Mouse (Mus musculus) spleen, postnatal 36 days (tissue): ENCODE measurements around the gene Afap1l2.

Experiments used
- DNase-seq, 2 experiments: peaks; one replicate each; pipeline ENCODE4 v3.0.0; 2022; ENCODE audit warnings: low spot score in 2 of 2, mixed read lengths in 1 of 2

The Afap1l2 gene

DNA sequence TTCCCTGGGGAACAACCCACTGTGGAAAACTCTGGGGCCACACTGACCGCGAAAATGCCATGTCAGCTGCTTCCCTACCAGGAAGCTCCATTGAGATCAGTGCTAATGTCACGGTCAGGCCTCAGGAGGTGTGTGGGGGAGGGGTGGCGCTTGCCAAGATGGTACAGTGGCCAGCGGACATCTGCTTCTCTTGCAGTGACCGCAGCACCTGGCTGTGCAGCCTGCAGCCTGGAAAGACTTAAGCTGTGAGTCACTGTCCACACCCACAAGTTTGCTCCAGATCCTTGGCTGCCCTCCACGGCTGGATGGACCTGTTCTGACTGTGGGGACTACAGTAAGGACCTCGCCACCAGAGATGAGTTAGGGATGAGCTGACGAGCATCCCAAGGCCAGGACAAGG lies 68.2 kb downstream of the Afap1l2 start:
- DNase-seq = no peak

- DNase-seq = no peak
These were observed 70.1 kb downstream of the Afap1l2 start for GRCm38 (mm10) chr19:56937911-56938310.

DNA sequence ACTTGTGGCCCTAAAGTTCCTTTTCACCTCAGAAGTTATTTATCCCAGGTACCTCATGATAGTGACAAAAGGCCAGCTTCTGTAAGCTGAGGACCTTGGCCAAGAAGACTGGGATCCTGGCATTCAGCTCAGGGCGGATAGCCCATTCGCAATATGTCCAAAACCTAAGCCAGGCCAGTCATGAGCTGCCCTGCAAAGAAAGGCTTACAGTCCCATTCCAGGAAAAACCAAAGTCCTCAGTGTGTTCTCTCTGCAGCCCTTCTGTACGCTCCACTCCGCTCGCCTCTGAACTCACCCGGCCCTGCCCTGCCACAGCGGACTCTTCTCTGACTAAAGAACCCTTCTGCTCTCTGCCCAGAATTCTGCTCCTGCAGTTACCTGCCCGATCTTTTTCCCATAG lies 71.8 kb downstream of the Afap1l2 start:
- no peak for DNase-seq

- no peak for DNase-seq
These were observed 72.3 kb downstream of the Afap1l2 start for GRCm38 (mm10) chr19:56935777-56936176.

DNA sequence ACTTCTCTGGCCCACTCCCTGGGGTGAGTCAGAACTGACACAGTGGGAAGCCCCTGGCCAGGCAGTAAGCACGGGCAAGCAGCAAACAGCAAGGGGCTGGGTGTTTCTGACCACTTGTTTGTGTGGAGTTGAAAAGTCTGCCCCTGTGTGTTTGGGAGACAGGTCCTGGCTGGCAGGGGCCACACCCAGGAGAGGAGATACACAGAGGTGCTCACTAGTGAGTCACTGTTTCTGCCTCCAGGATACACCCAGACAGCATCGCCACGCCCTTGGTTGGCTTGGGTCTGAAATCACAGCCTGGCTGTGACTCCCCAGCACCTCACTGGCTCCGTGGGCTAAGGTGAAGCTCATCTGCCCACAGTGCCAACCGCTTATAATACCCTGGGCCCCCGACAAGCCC lies 72.9 kb downstream of the Afap1l2 start:
- DNase-seq = no peak

DNA sequence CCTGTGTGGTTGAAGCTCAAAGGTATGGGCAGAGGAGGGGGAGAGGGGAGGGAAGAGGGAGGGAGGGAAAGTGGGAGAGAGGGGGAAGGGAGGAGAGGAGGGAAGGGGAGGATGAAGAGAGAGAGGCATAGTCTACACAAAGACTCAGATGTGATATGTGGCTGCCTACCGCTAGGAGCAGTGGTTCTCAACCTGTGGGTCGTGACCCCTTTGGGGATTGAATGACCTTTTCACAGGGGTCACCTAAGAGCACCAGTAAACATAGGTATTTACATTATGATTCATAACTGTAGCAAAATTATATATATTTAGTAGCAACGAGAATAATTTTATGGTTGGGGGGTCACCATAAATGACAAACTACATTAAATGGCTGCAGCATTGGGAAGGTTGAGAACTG lies 74.2 kb downstream of the Afap1l2 start:
- no peak for DNase-seq

DNA sequence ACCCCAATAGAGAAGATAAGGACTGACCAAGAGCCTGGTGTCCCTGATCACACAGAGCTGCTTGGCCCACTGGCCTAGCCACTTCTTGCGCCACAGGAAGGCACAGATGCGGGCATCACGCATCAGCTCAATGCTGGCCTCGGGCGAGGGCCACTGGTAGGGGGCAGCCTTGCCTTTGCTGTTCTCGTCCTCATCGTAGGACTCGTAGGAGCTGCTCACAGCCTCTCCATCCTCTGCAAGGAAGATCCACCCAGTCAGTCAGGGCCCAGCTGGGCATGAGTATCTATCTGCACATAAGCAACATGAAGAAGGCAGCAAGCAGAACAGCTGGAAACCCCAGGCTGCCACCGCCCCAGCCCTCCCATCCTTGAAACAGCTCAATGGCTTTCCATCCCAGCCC lies 78.0 kb downstream of the Afap1l2 start:
- DNase-seq = no peak

- no peak for DNase-seq
These were observed 78.6 kb downstream of the Afap1l2 start for GRCm38 (mm10) chr19:56929392-56929791.

DNA sequence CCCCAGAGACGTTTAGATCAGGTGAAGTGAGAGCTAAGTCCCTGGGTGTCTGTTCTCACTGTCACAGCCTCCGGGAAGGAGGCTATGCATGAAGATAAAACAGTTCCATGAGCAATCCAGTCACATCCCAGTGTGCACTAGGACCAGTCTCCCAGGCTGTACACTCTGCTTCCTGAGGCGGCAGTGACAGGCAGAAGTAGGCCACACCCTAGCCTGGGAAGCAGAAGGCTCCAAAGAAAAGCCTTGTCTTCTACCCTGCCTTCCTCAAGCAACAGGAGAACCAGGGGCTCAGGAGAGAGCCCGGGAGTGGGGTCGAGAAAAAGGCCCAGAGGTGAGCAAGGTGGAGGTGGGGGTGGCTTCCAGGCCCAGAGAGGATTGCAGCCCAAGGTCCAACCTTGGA lies 86.3 kb downstream of the Afap1l2 start:
- no peak for DNase-seq

DNA sequence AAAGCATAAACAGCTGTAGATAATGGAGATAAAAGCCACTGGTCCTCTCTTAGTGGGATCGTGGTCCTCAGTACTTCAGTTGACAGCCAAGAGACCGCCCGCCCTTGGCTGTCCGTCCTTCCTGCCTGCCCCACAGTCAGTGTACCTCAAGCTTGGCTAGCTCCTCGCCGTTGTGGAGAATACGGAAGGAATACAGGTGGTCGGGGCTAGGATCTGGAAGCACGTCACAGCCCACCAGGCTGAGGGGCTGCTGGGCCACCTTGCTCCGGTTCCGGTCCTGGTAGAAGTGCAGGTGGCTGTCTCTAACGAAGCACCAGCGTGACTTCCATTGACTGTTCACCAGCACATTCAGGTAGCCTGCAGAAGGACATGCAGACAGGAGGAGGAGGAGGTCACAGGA lies 87.8 kb downstream of the Afap1l2 start:
- DNase-seq = no peak

DNA sequence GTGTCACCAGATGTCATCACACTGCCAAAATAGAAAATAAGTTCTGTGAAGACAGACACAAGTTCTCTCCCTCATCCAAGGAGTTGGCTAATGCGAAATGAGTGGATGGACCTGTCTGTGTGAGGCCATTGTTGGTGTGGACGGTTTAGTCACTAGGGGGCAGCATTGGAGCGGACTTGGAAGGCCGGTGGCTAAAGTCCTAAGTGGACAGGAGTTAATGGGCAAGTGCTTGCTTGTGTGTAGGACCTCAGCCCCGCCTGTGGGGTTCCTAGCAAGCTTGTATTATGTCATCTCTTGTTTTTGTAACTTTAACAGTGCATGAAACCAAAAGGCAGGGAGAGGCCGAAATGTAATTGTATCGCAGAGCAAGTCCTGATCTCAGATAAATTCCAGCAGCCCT lies 88.4 kb downstream of the Afap1l2 start:
- peak; percentile 31 to 49 for DNase-seq

DNA sequence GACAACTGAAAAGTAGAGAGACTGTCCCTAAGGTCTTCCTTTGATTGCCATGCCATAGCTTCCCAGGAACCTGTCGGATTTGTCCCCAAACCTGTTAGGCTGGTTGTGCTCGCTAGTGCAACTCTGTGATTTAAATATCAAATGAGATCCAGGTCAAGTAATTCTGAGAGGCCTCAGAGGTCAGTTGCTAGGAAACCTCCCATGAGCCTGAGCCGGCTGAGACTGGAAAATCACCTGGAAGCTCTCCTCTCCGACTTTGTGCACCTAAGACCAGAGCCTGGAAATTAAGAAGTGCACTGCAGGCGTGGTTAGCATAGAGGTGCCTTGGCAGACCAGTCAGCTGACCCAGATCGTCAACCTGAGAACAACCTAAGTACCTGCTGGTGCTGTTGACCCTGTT lies 92.9 kb downstream of the Afap1l2 start:
- no peak for DNase-seq

GRCm38 (mm10) chr19:56914658-56915057 lies 93.4 kb downstream of the Afap1l2 start:
- DNase-seq = no peak

DNA sequence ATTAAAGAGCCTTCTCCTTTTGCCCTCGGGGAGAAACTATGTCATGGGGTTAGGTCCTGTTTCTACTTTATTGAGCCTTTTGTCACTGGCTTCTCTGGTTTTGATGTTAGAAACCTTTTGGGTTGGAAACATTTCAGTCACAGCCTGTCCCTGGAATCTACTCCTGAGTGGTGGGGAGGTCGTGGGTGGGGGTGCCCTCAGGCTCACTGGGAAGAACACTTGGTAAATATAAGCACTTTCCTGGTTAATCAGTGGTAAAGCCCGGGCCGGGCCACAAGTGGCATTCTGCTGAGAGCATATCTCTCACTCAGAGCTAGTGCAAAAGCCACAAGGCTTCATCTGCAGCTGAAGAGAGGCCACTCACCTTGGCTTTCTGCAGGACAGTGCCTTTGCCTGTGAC lies 94.3 kb downstream of the Afap1l2 start:
- DNase-seq = no peak

DNA sequence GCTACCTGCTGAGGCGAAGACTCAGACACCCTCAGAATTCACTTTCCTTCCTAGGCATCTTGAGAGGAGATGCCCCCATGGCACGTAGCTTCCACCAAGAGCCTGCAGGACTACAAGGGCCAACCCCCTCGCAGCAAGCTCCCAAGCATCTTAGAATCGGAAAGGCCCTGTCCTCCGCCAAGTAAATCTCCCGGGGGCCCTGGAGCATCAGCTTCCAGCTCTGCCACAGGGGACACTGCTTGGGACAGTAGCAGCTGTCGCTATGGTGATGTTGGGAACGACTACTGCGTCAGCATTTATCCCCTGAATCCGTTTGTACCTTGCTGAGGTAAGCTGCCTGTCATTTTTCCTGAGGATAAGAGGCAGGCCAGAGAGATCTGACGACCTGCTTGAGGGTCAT lies 97.5 kb downstream of the Afap1l2 start:
- DNase-seq = no peak

DNA sequence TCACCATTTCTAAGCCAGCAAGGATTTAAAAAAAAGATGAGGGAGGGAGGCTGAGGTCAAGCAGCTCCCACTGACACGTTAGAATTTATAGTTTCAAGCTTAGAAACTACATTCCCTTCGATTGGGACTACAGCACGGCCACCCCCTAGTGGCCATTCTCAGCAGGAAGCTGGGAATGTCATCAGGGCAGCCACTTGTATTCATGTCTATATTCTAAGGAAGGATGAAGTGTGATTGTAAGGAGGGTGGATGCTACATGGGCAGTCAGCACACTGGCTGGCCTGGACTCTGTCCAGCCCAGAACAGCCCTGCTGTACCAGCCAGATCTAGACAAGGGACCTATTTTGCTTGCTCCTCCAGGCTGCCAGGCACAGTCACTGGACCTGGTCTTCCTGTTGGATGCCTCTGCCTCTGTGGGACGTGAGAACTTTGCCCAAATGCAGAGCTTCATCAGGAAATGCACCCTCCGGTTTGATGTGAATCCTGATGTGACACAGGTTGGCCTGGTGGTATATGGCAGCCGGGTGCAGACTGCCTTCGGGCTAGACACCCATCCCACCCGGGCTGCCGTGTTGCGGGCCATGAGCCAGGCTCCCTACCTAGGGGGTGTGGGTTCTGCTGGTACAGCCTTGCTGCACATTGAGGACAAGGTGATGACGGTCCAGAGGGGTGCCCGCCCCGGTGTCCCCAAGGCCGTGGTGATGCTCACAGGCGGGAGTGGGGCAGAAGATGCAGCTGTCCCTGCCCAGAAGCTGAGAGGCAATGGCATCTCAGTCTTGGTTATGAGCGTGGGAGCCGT lies 99.4 kb downstream of the Afap1l2 start:
- DNase-seq = no peak

- DNase-seq = no peak
These were observed 100.2 kb downstream of the Afap1l2 start for GRCm38 (mm10) chr19:56907850-56908249.

- DNase-seq = no peak
These were observed 102.6 kb downstream of the Afap1l2 start for GRCm38 (mm10) chr19:56905395-56905794.

DNA sequence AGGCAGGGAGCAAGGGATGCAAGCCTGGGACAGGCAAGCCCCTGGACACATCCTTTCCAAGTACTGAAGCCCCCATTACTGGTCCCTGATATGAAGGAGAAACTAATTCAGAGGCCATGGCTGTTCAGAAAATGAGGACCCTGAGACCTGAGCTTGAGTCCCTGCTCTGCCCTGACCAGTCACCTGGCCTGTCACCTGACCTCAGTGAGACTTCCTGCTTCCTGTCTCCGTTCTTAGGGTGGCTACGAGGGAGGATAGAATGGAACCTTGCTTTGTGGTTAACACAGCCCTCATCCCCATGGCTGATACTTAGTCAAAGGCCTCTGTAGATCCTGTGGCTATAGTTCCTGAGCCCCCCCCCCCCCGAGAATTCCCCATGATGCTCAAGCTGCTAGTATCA lies 103.9 kb downstream of the Afap1l2 start:
- no peak for DNase-seq

GRCm38 (mm10) chr19:56897654-56898053 lies 110.4 kb downstream of the Afap1l2 start:
- DNase-seq = no peak

DNA sequence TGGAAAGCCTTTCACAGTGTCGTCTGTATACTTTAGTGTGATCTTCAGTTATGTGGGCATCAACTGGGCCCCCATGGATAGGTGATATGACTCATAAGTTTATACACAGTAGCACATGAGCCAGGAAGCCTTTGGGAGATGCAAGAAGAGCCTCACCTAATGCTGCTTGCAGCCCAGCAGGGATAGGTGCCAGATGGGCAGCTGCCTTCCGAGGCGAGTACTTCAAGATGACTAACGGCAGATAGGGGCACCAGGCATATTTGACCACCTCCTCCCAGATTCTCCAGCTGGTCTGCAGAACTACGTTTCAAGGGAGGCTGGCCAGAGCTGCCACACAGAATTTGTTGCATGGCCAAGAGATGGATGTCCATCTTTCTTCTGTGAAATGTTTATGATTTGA lies 114.7 kb downstream of the Afap1l2 start:
- no peak for DNase-seq

- DNase-seq = no peak
These were observed 115.4 kb downstream of the Afap1l2 start for GRCm38 (mm10) chr19:56892586-56892985.

DNA sequence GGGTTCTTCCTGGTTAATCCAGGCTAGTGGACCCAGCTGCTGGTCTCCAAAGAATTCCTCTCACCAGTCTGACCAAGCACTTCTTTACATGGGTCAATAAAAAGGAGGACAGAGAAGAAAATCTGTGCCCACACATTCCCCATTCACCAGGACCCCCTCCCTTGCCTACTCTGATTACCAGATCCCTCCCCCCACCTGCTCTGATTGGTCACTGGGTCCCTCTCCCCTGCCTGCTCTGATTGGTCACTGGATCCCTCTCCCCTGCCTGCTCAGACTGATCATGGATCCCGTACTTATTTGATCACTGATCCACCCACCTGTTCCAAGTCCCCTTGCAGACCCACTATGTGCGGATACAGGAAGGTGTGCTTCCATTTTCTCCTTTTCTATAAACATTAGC lies 116.6 kb downstream of the Afap1l2 start:
- no peak for DNase-seq

- no peak for DNase-seq
These were observed 119.4 kb downstream of the Afap1l2 start for GRCm38 (mm10) chr19:56888654-56889053.
